Mouse (Mus musculus): ENCODE results near the gene Rara. TPM values are rescaled to one million over a fixed set of nuclear protein-coding genes. Genes with fewer than 3 reads are reported as not detected.

Gene Rara
- polyA plus RNA-seq, 1 experiment = 17.2 TPM

DNA sequence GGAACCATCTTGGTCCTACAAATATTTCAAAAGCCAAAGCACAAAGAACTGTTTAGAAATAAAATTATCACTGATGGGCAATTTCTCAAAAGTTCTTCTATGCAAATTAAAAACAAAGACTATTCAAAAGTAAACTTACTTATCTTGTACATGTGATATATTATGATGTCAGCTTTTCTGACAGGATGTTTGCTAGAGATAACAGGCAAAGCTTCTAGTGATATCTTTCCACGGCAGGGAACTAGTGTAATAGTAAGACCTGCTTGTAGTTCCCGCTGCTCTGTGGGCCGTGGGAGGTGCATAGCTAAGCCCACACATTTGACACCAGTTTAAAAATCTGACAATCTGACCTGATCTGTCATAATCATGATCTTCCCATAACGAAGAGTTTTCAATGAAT is 82.5 kb downstream of the Rara start:
- no peak overlapping the region for H3K4me3 ChIP-seq (replicated peaks; ENCODE audit: control insufficient read depth, low read depth, low read length)
- no peaks in the 10 kb centered on the region for H3K4me1 ChIP-seq (ENCODE audit: control insufficient read depth, insufficient read depth, low read length)
- WGBS = 64% methylated on average over 4 of the region's 4 CpGs
- H3K27ac ChIP-seq (ENCODE audit: control insufficient read depth, insufficient read depth, low read depth, low read length, poor library complexity) = no peak overlapping the region
- TF ChIP-seq CTCF (IDR thresholded peaks at IDR 0.05; ENCODE audit: control insufficient read depth, insufficient read depth, low read length) (no peak), POLR2A (IDR thresholded peaks at IDR 0.05; ENCODE audit: borderline replicate concordance, control insufficient read depth, low read depth, low read length) (no peak)

DNA sequence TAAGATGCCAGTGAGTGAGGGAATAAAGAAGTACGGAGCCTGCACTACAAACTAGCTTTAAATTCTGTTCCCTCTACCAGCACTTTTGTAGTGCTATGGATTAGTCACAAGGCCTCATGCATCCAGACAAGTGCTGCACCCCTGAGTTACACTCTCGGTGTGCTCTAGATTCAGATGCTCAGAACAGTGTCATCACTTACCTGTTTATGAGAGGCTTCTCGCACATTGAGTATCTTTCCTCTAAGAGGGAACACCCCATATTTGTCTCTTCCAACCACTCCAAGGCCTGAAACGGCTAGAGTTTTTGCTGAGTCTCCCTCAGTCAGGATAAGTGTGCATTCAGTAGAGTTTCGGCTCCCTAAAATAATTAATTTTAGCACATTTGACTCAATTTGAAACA is 83.1 kb downstream of the Rara start:
- no peak overlapping the region for H3K27ac ChIP-seq (ENCODE audit: control insufficient read depth, insufficient read depth, low read depth, low read length, poor library complexity)
- WGBS = 98% methylated on average over 5 of the region's 5 CpGs
- TF ChIP-seq CTCF (IDR thresholded peaks at IDR 0.05; ENCODE audit: control insufficient read depth, insufficient read depth, low read length) (no peak), POLR2A (IDR thresholded peaks at IDR 0.05; ENCODE audit: borderline replicate concordance, control insufficient read depth, low read depth, low read length) (no peak)
- H3K4me3 ChIP-seq (replicated peaks; ENCODE audit: control insufficient read depth, low read depth, low read length) = no peak overlapping the region
- no peaks in the 10 kb centered on the region for H3K4me1 ChIP-seq (ENCODE audit: control insufficient read depth, insufficient read depth, low read length)

DNA sequence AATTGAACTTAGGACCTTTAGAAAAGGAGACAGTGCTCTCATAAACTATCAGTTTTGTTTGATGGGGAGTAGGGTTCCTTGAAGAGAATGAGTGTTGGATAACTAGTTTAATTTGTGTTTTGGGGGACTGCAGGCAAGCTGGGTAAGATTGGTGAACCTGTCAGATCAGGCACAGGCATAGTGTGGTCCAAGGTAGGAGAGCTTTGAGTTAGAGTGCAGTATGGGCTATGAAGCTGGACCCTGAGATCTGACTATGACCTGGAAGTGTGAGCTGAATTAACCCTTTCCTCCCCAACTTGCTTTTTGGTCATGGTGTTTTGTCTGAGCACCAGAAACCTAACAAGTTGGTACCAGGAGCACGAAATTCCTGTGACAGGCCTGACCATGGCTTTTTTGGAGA is 86.2 kb downstream of the Rara start:
- Histone ChIP-seq H3K27ac (ENCODE audit: control insufficient read depth, insufficient read depth, low read depth, low read length, poor library complexity) (no peak overlapping the region), H3K4me3 (replicated peaks; ENCODE audit: control insufficient read depth, low read depth, low read length) (no peak overlapping the region), H3K4me1 (ENCODE audit: control insufficient read depth, insufficient read depth, low read length) (no peaks in the 10 kb centered on the region)
- no peak for TF ChIP-seq POLR2A (IDR thresholded peaks at IDR 0.05; ENCODE audit: borderline replicate concordance, control insufficient read depth, low read depth, low read length)
- TF ChIP-seq CTCF (IDR thresholded peaks at IDR 0.05; ENCODE audit: control insufficient read depth, insufficient read depth, low read length) = no peak
- WGBS = 94% methylated on average over 1 of the region's 1 CpGs

DNA sequence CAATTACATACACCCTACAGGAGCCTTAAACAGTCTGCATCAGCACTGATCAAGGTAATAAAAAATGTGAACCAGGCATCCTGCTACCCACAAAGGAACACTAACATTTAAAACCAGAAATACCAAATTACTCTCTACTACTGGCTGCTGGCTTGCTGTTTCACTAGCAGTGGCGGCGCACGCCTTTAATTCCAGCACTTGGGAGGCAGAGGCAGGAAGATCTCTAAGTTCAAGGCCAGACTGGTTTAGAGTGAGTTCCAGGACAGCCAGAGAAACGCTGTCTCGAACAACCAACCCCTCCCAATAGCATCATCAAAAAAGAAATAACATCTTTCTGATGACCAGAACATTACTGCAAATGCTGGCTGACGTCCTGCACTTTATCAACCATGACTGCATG is 92.2 kb downstream of the Rara start:
- TF ChIP-seq CTCF (IDR thresholded peaks at IDR 0.05; ENCODE audit: control insufficient read depth, insufficient read depth, low read length) = no peak
- TF ChIP-seq POLR2A (IDR thresholded peaks at IDR 0.05; ENCODE audit: borderline replicate concordance, control insufficient read depth, low read depth, low read length) = no peak
- 95% methylated on average over 6 of the region's 6 CpGs for WGBS
- no peak overlapping the region for H3K4me3 ChIP-seq (replicated peaks; ENCODE audit: control insufficient read depth, low read depth, low read length)
- H3K4me1 ChIP-seq (ENCODE audit: control insufficient read depth, insufficient read depth, low read length) = no peaks in the 10 kb centered on the region; the same call in 1 of the 2 replicates
- no peak overlapping the region for H3K27ac ChIP-seq (ENCODE audit: control insufficient read depth, insufficient read depth, low read depth, low read length, poor library complexity)

DNA sequence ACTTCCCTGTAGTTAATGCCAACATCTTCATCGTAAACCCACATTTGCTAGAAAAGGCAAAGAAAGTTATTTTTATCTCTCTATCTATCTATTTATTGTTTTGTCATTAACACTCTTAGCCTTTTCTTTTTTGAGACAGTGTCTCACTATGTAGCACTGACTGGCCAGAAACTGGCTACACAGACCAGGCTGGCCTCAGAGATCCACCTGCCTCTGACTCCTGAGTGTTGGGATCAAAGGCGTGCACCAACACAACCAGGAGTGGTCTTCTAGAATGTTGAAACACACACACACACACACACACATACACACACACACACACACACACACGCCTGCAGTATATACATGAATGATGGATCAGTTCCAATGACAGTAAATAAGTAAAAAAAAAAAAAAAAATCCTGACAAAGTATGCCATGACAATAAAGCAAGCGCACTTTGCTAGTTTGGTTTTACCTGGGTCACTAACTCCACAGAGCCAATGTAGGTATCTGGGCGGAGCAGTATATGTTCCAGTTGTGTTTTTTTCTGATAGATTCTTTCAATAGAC is 94.8 kb downstream of the Rara start:
- WGBS = 75% methylated on average over 5 of the region's 5 CpGs
- Histone ChIP-seq H3K4me1 (ENCODE audit: control insufficient read depth, insufficient read depth, low read length) (no peaks in the 10 kb centered on the region; the same call in 1 of the 2 replicates), H3K27ac (ENCODE audit: control insufficient read depth, insufficient read depth, low read depth, low read length, poor library complexity) (no peak overlapping the region), H3K4me3 (replicated peaks; ENCODE audit: control insufficient read depth, low read depth, low read length) (peak overlapping the region; percentile 76)
- TF ChIP-seq CTCF (IDR thresholded peaks at IDR 0.05; ENCODE audit: control insufficient read depth, insufficient read depth, low read length) = no peak
- TF ChIP-seq POLR2A (IDR thresholded peaks at IDR 0.05; ENCODE audit: borderline replicate concordance, control insufficient read depth, low read depth, low read length) = no peak

GRCm38 (mm10) chr11:99023094-99023493 is 95.5 kb downstream of the Rara start:
- Histone ChIP-seq H3K4me3 (replicated peaks; ENCODE audit: control insufficient read depth, low read depth, low read length) (peak overlapping the region; percentile 75), H3K27ac (ENCODE audit: control insufficient read depth, insufficient read depth, low read depth, low read length, poor library complexity) (no peak overlapping the region; the same call in 1 of the 2 replicates), H3K4me1 (ENCODE audit: control insufficient read depth, insufficient read depth, low read length) (no peaks in the 10 kb centered on the region; the same call in 1 of the 2 replicates)
- TF ChIP-seq POLR2A (IDR thresholded peaks at IDR 0.05; ENCODE audit: borderline replicate concordance, control insufficient read depth, low read depth, low read length) = no peak
- no peak for TF ChIP-seq CTCF (IDR thresholded peaks at IDR 0.05; ENCODE audit: control insufficient read depth, insufficient read depth, low read length)
- 3% methylated on average over 4 of the region's 4 CpGs for WGBS

DNA sequence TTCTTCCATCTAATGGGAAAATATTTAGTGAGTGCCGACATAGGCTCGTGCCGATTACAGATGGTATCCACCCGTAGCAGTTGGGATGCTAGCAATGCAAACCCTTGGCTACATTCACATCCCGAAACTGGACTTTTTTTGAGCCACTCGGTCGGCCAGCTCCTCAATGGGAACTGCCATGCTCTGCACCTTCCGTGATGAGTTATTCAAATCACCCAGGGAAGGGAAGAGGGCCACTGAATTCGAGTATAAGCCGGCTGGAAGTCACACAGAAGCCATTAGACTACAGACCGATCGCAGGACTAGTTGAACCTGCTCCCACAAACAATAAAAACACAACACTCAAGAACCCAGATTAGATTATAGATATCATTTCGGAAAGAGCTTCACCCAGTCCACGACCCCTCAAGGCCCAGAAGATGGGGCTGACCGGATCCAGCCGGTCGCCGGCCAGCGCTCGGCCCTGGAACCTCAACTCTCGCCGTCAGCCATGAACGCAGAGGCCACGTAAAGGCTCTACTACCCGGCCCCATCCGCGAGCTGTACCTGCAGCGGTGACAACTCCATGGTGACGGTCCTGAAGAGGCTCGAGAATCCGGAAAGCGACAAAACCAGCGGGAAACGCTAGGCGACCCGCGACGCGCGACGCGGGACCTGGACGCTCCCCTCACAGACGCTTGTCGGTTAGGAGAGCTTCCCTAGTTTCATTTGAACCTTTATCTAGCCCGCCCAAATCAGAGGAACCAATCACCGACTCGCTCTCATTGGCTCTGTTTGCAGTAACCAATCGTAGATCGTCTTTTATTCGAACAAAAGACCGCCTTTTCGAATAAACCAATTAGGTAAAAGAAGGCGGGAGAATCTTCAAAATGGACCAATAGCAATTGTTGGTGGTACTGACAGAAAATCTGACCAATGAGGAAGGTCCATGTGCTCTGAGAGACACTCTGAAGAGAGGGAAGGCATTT is 96.2 kb downstream of the Rara start, which contains the start of gene Top2a:
Gene Top2a (minus strand): TSS at position 690 of the 968 bp plus-strand sequence.
- Histone ChIP-seq H3K4me1 (ENCODE audit: control insufficient read depth, insufficient read depth, low read length) (no peaks in the 10 kb centered on the region; the same call in 1 of the 2 replicates), H3K4me3 (replicated peaks; ENCODE audit: control insufficient read depth, low read depth, low read length) (peak within 1 kb of the TSS; percentile 75), H3K27ac (ENCODE audit: control insufficient read depth, insufficient read depth, low read depth, low read length, poor library complexity) (peak within 1 kb of the TSS; percentile 42)
- WGBS = under 1% methylated on average over 54 of the region's 54 CpGs
- TF ChIP-seq CTCF (IDR thresholded peaks at IDR 0.05; ENCODE audit: control insufficient read depth, insufficient read depth, low read length) (no peak), POLR2A (IDR thresholded peaks at IDR 0.05; ENCODE audit: borderline replicate concordance, control insufficient read depth, low read depth, low read length) (peak; percentile 88; the same call in 1 of the 2 replicates)

Other genes with a start within 250 kb of the Rara start
- 28.2 and 57.7 TPM in 2 replicates for gene Psmd3, start 245.3 kb upstream of the Rara start, polyA plus RNA-seq (2011; ENCODE audit: insufficient read depth, insufficient read length, low replicate concordance, missing spikeins)
- gene Csf3, start 226.6 kb upstream of the Rara start, polyA plus RNA-seq (2011; ENCODE audit: insufficient read depth, insufficient read length, low replicate concordance, missing spikeins) = not detected in 2 replicates
- gene Med24, start 198.4 kb upstream of the Rara start, polyA plus RNA-seq (2011; ENCODE audit: insufficient read depth, insufficient read length, low replicate concordance, missing spikeins) = 26.7 and 28.7 TPM in 2 replicates
- 27.5 and 35.4 TPM in 2 replicates for gene Thra, start 187.2 kb upstream of the Rara start, polyA plus RNA-seq (2011; ENCODE audit: insufficient read depth, insufficient read length, low replicate concordance, missing spikeins)
- 2.4 and 4.8 TPM in 2 replicates for gene Nr1d1, start 152.5 kb upstream of the Rara start, polyA plus RNA-seq (2011; ENCODE audit: insufficient read depth, insufficient read length, low replicate concordance, missing spikeins)
- gene Msl1, start 132.3 kb upstream of the Rara start, polyA plus RNA-seq (2011; ENCODE audit: insufficient read depth, insufficient read length, low replicate concordance, missing spikeins) = 46.7 and 69.9 TPM in 2 replicates
- 29.3 and 38.5 TPM in 2 replicates for gene Casc3, start 122.9 kb upstream of the Rara start, polyA plus RNA-seq (2011; ENCODE audit: insufficient read depth, insufficient read length, low replicate concordance, missing spikeins)
- gene Rapgefl1, start 91.0 kb upstream of the Rara start, polyA plus RNA-seq (2011; ENCODE audit: insufficient read depth, insufficient read length, low replicate concordance, missing spikeins) = 1.5 and 6.8 TPM in 2 replicates
- gene Wipf2, start 64.2 kb upstream of the Rara start, polyA plus RNA-seq (2011; ENCODE audit: insufficient read depth, insufficient read length, low replicate concordance, missing spikeins) = 5.9 and 11.3 TPM in 2 replicates
- gene Cdc6, start 20.0 kb upstream of the Rara start, polyA plus RNA-seq (2011; ENCODE audit: insufficient read depth, insufficient read length, low replicate concordance, missing spikeins) = 50.4 and 53.9 TPM in 2 replicates
- gene Gjd3, start 55.2 kb downstream of the Rara start, polyA plus RNA-seq (2011; ENCODE audit: insufficient read depth, insufficient read length, low replicate concordance, missing spikeins) = not detected in 2 replicates
- 161 and 191 TPM in 2 replicates for gene Top2a, start 96.4 kb downstream of the Rara start, polyA plus RNA-seq (2011; ENCODE audit: insufficient read depth, insufficient read length, low replicate concordance, missing spikeins)
- 59.7 and 78.0 TPM in 2 replicates for gene Igfbp4, start 113.4 kb downstream of the Rara start, polyA plus RNA-seq (2011; ENCODE audit: insufficient read depth, insufficient read length, low replicate concordance, missing spikeins)
- gene Tns4, start 161.5 kb downstream of the Rara start, polyA plus RNA-seq (2011; ENCODE audit: insufficient read depth, insufficient read length, low replicate concordance, missing spikeins) = not detected in 2 replicates
- 1.5 and 9.7 TPM in 2 replicates for gene Ccr7, start 227.3 kb downstream of the Rara start, polyA plus RNA-seq (2011; ENCODE audit: insufficient read depth, insufficient read length, low replicate concordance, missing spikeins)